Mouse (Mus musculus) bone marrow, adult 2 months (tissue): ENCODE results near the gene Ehbp1l1.

Experiments used
- CTCF ChIP-seq: fragments of 200-500 bp; IDR thresholded peaks from 2 replicates; pipeline ENCODE4 v1.5.1; 2011; ENCODE audit warnings: low read length, control low read depth; ENCODE audit not compliant: control insufficient read depth, insufficient read depth
- POLR2A ChIP-seq: fragments of 200-500 bp; IDR thresholded peaks from 2 replicates; pipeline ENCODE4 v1.6.1; 2011; ENCODE audit warnings: low read depth, mild to moderate bottlenecking, control low read depth, low read length, borderline replicate concordance; ENCODE audit not compliant: control insufficient read depth

DNA sequence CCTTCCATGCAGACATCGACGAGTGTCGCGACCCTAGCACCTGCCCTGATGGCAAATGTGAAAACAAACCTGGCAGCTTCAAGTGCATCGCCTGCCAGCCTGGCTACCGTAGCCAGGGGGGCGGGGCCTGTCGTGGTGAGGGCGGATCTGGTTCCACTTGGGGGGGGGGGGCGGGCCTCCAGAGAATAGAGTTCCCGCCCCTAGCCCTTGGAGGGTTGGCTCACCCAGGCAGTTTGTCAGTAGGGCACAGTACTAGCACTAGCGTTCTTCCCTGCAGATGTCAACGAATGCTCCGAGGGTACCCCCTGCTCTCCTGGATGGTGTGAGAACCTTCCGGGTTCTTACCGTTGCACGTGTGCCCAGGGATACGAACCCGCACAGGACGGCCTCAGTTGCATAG is 25.6 kb upstream of the Ehbp1l1 start:
- no peak for TF ChIP-seq CTCF
- no peak for TF ChIP-seq POLR2A
